Mouse (Mus musculus) kidney, adult 2 months (tissue): ENCODE results near the gene Cst3.

Source experiments
- CTCF ChIP-seq: fragments of 200-500 bp; conservative IDR thresholded peaks from 2 replicates; pipeline ENCODE4 v1.5.1; 2011; ENCODE audit warnings: low read depth, mild to moderate bottlenecking, control low read depth, low read length, moderate library complexity, mixed read lengths; ENCODE audit not compliant: insufficient read depth, insufficient read length
- POLR2A ChIP-seq: fragments of 200-500 bp; IDR thresholded peaks from one replicate; pipeline ENCODE4 v1.6.1; 2011; ENCODE audit warnings: low read depth, low read length, control low read depth

DNA sequence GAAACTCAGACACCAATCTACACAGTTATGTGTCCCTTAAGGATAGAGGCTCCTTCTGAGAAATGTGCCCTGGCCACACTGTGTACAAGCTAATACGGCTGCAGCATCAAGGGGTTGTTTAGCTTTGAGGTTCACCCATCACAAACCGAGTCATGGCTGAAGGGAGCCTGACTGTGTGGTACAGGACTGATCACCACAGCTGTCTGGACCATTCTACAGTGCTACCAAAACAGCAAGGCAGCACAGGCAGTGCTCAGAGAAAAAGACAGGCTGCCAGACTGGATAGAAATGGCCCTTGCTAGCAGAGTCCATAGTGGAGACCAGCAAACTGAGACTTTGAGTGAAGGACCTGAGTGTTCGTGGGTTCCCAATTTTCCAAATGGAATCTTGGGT lies 1.3 kb downstream of the Cst3 start:
- TF ChIP-seq CTCF (no peak), POLR2A (no peak)
